Mouse (Mus musculus) heart, adult 11 months (tissue): ENCODE results near the gene Acot7.

Source experiments
- DNase-seq: peaks from one replicate; pipeline ENCODE4 v3.0.0; 2022

The Acot7 gene

GRCm38 (mm10) chr4:152151966-152152544, 25.9 kb upstream of the Acot7 start, which contains the start of gene Espn:
Espn (minus strand) TSS chr4:152152371.
- DNase-seq: peak; percentile 97

- peak; percentile 98 for DNase-seq
Observed at GRCm38 (mm10) chr4:152153771-152154177, 24.2 kb upstream of the Acot7 start.

- DNase-seq: no peak
Observed at GRCm38 (mm10) chr4:152155019-152155418, 22.9 kb upstream of the Acot7 start.

GRCm38 (mm10) chr4:152157779-152158584, 20.0 kb upstream of the Acot7 start:
- DNase-seq: no peak

GRCm38 (mm10) chr4:152158585-152159284, 19.2 kb upstream of the Acot7 start, which contains the start of gene Hes2:
Hes2 (plus strand) TSS chr4:152158867.
- DNase-seq: peak; percentile 93

GRCm38 (mm10) chr4:152159285-152159678, 18.7 kb upstream of the Acot7 start:
- DNase-seq: peak; percentile 93

- DNase-seq: no peak
Observed at GRCm38 (mm10) chr4:152160748-152161147, 17.2 kb upstream of the Acot7 start.

- DNase-seq: no peak
Observed at GRCm38 (mm10) chr4:152161601-152162000, 16.3 kb upstream of the Acot7 start.

- no peak for DNase-seq
Observed at GRCm38 (mm10) chr4:152162748-152163147, 15.2 kb upstream of the Acot7 start.

GRCm38 (mm10) chr4:152165036-152165931, 12.7 kb upstream of the Acot7 start:
- peak; percentile 95 for DNase-seq

GRCm38 (mm10) chr4:152168052-152168451, 9.9 kb upstream of the Acot7 start:
- no peak for DNase-seq

GRCm38 (mm10) chr4:152169103-152169502, 8.8 kb upstream of the Acot7 start:
- DNase-seq: no peak

GRCm38 (mm10) chr4:152170286-152170685, 7.6 kb upstream of the Acot7 start:
- DNase-seq: no peak

GRCm38 (mm10) chr4:152171543-152171942, 6.4 kb upstream of the Acot7 start:
- no peak for DNase-seq

- DNase-seq: peak; percentile 95
Observed at GRCm38 (mm10) chr4:152173041-152173440, 4.9 kb upstream of the Acot7 start.

- no peak for DNase-seq
Observed at GRCm38 (mm10) chr4:152173956-152174355, 4.0 kb upstream of the Acot7 start.

- DNase-seq: no peak
Observed at GRCm38 (mm10) chr4:152176638-152177037, 1.3 kb upstream of the Acot7 start.

- DNase-seq: no peak
Observed at GRCm38 (mm10) chr4:152177174-152177536, 779 bp upstream of the Acot7 start.

- DNase-seq: peak; percentile 96
Observed at GRCm38 (mm10) chr4:152178344-152178864, 470 bp downstream of the Acot7 start.

- no peak for DNase-seq
Observed at GRCm38 (mm10) chr4:152178916-152179705, 1.2 kb downstream of the Acot7 start.

GRCm38 (mm10) chr4:152179946-152180660, 2.2 kb downstream of the Acot7 start:
- peak; percentile 95 for DNase-seq
